Mouse (Mus musculus) hindbrain, embryonic 13.5 days (tissue): ENCODE measurements around the gene Ptges2. TPM values are rescaled to one million over a fixed set of nuclear protein-coding genes. Genes with fewer than 3 reads are reported as not detected.

Experiments used
- ATAC-seq: fragments of 200-750 bp; cut with Nextera tagmentation; 2 replicates; pipeline ENCODE4 v1.8.0; 2017; ENCODE audit warnings: moderate TSS enrichment; ENCODE audit not compliant: low FRiP score
- H3K27ac ChIP-seq: fragments of 300-500 bp; sonication (generic); 2 replicates; pipeline ENCODE4 v1.5.1; 2015; ENCODE audit warnings: inconsistent platforms, mild to moderate bottlenecking, moderate library complexity
- H3K27me3 ChIP-seq: fragments of 300-500 bp; sonication (generic); 2 replicates; pipeline ENCODE4 v1.6.1; 2015; ENCODE audit warnings: mild to moderate bottlenecking, inconsistent platforms
- H3K36me3 ChIP-seq: fragments of 300-500 bp; sonication (generic); 2 replicates; pipeline ENCODE4 v1.6.1; 2015; ENCODE audit warnings: mild to moderate bottlenecking, inconsistent platforms
- H3K4me1 ChIP-seq: fragments of 300-500 bp; sonication (generic); replicated peaks from 2 replicates; pipeline ENCODE4 v1.6.1; 2015; ENCODE audit warnings: inconsistent platforms
- H3K4me2 ChIP-seq: fragments of 300-500 bp; sonication (generic); 2 replicates; pipeline ENCODE4 v1.6.1; 2015; ENCODE audit warnings: inconsistent platforms, mild to moderate bottlenecking, moderate library complexity
- H3K4me3 ChIP-seq: fragments of 300-500 bp; sonication (generic); 2 replicates; pipeline ENCODE4 v1.5.1; 2015; ENCODE audit warnings: mild to moderate bottlenecking, inconsistent platforms
- H3K9ac ChIP-seq: fragments of 300-500 bp; sonication (generic); 2 replicates; pipeline ENCODE4 v1.6.1; 2015; ENCODE audit warnings: mild to moderate bottlenecking, inconsistent platforms
- H3K9me3 ChIP-seq: fragments of 300-500 bp; sonication (generic); 2 replicates; pipeline ENCODE4 v1.6.1; 2016; ENCODE audit warnings: inconsistent platforms
- WGBS: fragments of 180-500 bp; shearing (Covaris S2); methylation state at CpG from one replicate; pipeline ENCODE4 v1.1.7; 2015; 5-methylcytosine and 5-hydroxymethylcytosine counted together
- polyA plus RNA-seq: library from polyadenylated mRNA; unstranded; fragments of >200 nt; fragmentation: Nextera tagmentation; extraction: Ambion mirVana; gene quantifications from 2 replicates; pipeline ENCODE4 v1.2.1, GENCODE M21; 2015

Ptges2 gene
- polyA plus RNA-seq, 1 experiment from 2014 or later: 41.2 TPM

DNA sequence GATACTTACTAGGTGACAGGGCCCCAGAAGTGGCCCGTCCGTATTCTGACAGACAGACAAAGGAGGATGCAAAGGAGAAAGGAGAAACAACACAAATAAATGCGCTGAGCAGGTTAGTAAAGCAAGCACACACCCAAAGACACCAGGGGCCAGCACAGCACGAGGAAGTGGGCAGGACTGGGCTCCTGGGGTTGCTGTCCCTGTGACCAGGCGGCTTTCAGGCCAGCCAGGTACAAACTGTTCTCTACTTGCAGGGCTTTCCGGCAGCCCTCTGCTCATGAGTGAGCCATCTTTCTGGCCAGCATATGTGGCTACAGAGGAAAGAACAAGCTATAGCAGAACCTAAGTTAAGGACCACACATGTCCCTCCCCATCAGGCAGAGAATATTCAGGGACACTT is 25.0 kb downstream of the Ptges2 start:
- H3K27ac ChIP-seq: no peak overlapping the region
- no peak for ATAC-seq
- peaks cover 60% of the 10 kb centered on the region for H3K36me3 ChIP-seq
- H3K27me3 ChIP-seq: no peaks in the 10 kb centered on the region
- H3K4me2 ChIP-seq: no peak overlapping the region
- H3K9me3 ChIP-seq: no peaks in the 10 kb centered on the region
- no peak overlapping the region for H3K4me3 ChIP-seq
- 86% methylated on average over 6 of the region's 6 CpGs for WGBS
- peaks cover 34% of the 10 kb centered on the region for H3K4me1 ChIP-seq
- H3K9ac ChIP-seq: no peak overlapping the region

DNA sequence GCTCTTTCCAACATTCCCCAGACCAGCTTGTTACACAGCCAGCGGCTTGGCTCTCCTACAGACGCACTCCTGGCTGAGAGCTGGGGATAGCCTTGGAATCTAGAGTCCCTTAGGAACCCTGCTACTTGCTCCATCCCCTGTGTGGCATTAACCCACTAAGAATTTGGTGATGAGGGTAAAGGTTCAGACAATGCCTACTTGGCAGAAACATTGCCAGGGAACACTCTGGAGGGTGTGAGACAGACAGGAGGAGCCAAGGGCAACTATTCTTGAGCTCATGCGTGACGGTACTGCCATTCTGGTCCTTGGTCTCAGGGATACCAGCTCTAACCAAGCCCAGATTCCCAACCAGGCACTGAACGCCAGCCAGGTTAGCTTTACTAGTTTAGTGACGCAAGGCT is 26.2 kb downstream of the Ptges2 start:
- Histone ChIP-seq H3K27me3 (no peaks in the 10 kb centered on the region), H3K36me3 (peaks cover 48% of the 10 kb centered on the region), H3K4me3 (no peak overlapping the region), H3K9ac (no peak overlapping the region), H3K27ac (no peak overlapping the region), H3K9me3 (no peaks in the 10 kb centered on the region), H3K4me1 (peaks cover 34% of the 10 kb centered on the region), H3K4me2 (no peak overlapping the region)
- 97% methylated on average over 6 of the region's 6 CpGs for WGBS
- ATAC-seq: no peak

DNA sequence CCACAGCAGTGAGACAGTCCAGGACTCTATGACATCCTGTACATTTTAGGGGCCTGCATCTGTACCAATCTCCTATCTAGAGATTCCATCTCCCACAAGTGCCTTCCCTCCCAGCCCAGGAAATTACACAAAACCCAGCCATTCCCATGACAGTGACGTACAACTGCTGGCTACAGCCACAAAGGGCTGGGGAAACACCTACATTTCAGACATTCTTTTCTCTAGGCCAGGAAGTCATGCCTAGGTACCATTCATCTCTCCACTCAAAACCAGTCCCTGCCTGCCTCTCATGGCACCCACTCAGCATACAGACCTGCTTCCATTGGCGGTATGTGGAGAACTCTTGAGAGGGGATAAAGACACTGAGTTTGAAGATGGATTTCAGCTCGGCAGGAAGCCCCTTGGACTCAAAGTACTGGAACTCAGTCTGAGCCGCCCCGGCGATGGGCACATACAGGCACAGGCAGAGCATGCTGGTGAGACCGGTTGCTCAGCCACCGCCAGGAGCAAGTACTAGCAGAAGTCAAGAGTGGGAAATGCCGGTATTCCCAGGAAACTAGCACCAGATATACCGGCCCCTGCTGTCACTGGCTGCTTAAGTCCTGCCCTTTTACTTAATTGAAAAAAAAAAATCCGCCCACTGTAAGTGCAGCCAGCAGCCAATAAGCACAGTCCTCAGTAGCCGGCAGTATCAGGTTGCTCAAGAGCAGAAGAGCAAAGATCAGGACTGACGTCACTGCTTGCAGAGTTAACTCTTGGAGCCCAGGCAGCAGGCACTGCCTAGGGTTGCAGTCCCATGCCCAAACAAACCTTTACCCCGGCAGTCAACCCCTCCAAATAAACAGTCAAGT is 28.0 kb downstream of the Ptges2 start:
- H3K9ac ChIP-seq: peak overlapping the region; percentile 72
- no peaks in the 10 kb centered on the region for H3K9me3 ChIP-seq
- ATAC-seq: peak; percentile 84
- 3% methylated on average over 14 of the region's 14 CpGs for WGBS
- H3K27me3 ChIP-seq: no peaks in the 10 kb centered on the region
- peak overlapping the region; percentile 63 for H3K4me2 ChIP-seq
- H3K4me1 ChIP-seq: peaks cover 49% of the 10 kb centered on the region
- H3K36me3 ChIP-seq: peaks cover 30% of the 10 kb centered on the region
- peak overlapping the region; percentile 45 for H3K4me3 ChIP-seq
- peak overlapping the region; percentile 88 for H3K27ac ChIP-seq

DNA sequence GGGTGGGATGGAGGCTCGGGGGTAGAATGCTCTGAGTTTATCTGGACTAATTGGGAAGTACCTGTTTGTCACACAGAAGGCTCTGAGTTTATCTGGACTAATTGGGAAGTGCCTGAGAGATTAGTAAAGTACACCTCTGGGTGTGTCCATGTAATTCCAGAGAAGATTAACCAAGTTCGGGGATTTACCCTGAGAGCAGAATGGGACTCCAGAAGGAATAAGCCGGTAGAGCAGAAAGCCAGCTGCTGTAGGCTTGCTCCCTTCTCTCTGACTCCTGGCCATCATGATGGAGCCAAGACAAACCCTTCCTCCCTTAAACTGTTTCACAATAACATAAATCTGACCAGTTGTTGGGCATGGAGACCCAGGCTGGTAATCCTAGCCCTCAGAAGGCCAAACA is 29.1 kb downstream of the Ptges2 start:
- 69% methylated on average over 3 of the region's 3 CpGs for WGBS
- peak overlapping the region; percentile 79 for H3K27ac ChIP-seq
- H3K36me3 ChIP-seq: peaks cover 19% of the 10 kb centered on the region
- peak overlapping the region; percentile 63; the same call in 1 of the 2 replicates for H3K4me2 ChIP-seq
- no peak for ATAC-seq
- H3K9ac ChIP-seq: no peak overlapping the region
- no peaks in the 10 kb centered on the region for H3K27me3 ChIP-seq
- H3K4me1 ChIP-seq: peaks cover 60% of the 10 kb centered on the region
- H3K9me3 ChIP-seq: no peaks in the 10 kb centered on the region
- H3K4me3 ChIP-seq: no peak overlapping the region

DNA sequence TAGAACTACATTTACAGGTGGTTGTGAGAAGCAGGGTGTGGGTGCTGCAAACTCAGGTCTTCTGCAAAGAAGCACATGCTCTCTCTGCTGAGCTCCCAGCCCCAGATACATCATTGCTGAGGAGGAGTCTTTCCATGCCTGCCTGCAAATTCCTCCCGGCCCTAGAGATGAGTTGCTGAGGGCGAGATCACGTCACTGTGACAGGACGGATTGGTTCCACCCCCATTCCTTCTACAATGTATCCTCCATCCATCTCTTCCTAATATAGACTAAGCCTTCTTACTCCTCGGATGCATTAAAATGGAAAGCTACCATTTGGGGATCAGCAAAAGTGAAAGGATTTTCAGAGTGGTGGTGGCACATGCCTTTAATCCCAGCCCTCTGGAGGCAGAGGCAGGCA is 29.9 kb downstream of the Ptges2 start:
- Histone ChIP-seq H3K9me3 (no peaks in the 10 kb centered on the region), H3K4me2 (no peak overlapping the region), H3K9ac (no peak overlapping the region), H3K4me1 (peaks cover 67% of the 10 kb centered on the region), H3K27me3 (no peaks in the 10 kb centered on the region), H3K27ac (no peak overlapping the region), H3K4me3 (no peak overlapping the region), H3K36me3 (peaks cover 11% of the 10 kb centered on the region)
- WGBS: 76% methylated on average over 5 of the region's 5 CpGs
- no peak for ATAC-seq

DNA sequence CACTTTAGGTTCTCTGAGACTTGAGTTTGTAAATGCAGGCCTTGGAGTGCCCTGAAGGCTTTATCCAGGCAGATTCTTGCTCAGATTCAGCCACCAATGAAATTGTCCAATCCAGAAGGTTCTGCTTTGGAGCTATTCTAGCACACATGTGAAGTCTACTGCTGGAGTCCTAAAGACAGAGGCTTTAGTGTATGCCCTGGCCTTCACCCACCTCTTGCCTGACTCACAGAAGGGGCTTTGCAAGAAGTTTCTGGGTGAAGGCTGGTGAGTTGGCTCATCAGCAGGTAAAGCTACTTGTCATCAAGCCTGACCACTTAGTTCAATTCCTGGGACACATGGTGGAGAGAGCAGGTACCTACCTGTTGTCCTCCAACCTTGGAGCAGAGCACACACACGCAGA is 30.4 kb downstream of the Ptges2 start:
- Histone ChIP-seq H3K4me1 (peaks cover 69% of the 10 kb centered on the region), H3K36me3 (peaks cover 5% of the 10 kb centered on the region), H3K9ac (no peak overlapping the region), H3K4me2 (no peak overlapping the region), H3K27ac (no peak overlapping the region), H3K27me3 (no peaks in the 10 kb centered on the region), H3K9me3 (no peaks in the 10 kb centered on the region), H3K4me3 (no peak overlapping the region)
- WGBS: 97% methylated on average over 1 of the region's 1 CpGs
- ATAC-seq: no peak

DNA sequence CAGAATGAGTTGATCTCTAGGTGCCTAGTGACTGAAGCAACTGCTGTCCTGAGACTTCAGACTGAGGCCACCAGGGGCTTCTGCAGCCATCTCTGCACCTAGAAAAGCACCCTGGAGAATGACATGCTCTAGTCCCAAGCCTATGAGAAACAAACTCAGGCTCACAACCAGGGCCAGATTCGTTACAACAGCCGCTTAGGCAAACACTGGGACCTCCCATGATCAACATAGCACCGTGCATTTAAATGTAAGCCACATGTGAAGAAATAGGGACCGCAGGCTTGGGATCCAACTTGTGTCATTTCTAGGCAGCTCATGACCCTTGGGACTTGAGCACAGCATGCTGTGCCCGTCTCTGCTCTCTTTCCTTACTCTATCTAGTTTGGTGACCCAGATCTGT is 32.0 kb downstream of the Ptges2 start:
- Histone ChIP-seq H3K9ac (no peak overlapping the region), H3K9me3 (no peaks in the 10 kb centered on the region), H3K4me1 (peaks cover 66% of the 10 kb centered on the region), H3K36me3 (no peaks in the 10 kb centered on the region), H3K4me2 (peak overlapping the region; percentile 90), H3K27me3 (no peaks in the 10 kb centered on the region), H3K4me3 (peak overlapping the region; percentile 57), H3K27ac (peak overlapping the region; percentile 79)
- no peak for ATAC-seq
- 82% methylated on average over 5 of the region's 5 CpGs for WGBS

DNA sequence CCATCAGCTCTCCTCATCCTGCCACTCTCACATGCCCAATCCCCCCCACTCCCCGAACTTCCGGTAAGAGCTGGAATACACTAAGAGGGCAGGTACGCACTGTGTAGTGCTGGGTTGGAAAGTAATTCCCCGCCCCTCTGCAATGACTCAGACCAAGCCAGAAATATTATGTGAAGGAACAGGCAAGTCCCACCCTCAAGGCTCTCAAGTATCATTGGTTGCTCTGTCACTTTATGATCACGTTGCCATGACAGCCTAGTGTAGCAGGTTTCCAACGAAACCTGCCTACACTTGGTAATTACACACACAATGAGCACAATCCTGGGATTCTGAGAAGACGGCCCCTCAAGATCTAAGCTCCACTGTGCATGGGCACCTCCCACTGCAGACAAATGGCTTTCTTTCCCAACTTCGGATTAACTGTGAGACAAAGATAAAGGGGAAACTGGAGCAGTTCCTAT is 32.6 kb downstream of the Ptges2 start:
- Histone ChIP-seq H3K4me1 (peaks cover 60% of the 10 kb centered on the region), H3K4me2 (peak overlapping the region; percentile 90), H3K9ac (peak overlapping the region; percentile 86), H3K4me3 (peak overlapping the region; percentile 57), H3K9me3 (no peaks in the 10 kb centered on the region), H3K36me3 (no peaks in the 10 kb centered on the region), H3K27me3 (no peaks in the 10 kb centered on the region), H3K27ac (peak overlapping the region; percentile 79)
- WGBS: 54% methylated on average over 8 of the region's 8 CpGs
- peak; percentile 43 for ATAC-seq

DNA sequence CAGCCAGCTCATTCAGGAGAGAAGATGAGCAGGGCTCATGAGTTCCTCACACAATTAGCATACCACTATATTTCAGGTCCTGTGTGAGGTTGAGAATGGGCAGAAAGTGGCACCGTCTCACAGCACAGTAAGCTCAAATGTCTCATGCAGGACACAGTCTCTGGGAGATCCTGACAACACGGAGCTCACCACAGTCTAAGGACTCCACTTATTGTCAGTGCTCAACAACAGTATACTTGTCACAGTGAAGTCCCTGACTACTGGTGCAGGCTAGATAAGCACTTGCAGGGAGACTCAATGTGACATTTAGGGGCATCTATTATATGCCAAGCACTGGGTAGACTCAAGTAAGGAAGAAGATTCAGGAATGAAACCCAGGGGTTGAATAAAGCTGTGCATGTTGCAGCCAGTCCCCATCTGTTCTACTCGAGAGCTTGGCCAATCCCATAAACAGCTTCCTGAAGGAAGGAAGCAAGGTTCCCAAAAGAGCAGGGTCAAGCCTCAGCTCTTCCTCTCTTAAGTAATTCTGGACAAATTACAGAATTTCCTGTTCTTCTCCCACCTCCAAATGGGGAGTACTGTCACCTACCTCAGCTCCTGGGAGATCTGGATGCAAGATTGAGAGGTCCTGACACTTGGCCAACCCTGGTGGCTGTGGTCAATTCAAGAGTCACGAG is 33.7 kb downstream of the Ptges2 start:
- no peaks in the 10 kb centered on the region for H3K9me3 ChIP-seq
- peak overlapping the region; percentile 79 for H3K27ac ChIP-seq
- no peaks in the 10 kb centered on the region for H3K27me3 ChIP-seq
- H3K9ac ChIP-seq: peak overlapping the region; percentile 86
- 79% methylated on average over 4 of the region's 4 CpGs for WGBS
- H3K4me2 ChIP-seq: peak overlapping the region; percentile 90
- H3K4me1 ChIP-seq: peaks cover 49% of the 10 kb centered on the region
- no peaks in the 10 kb centered on the region for H3K36me3 ChIP-seq
- peak overlapping the region; percentile 57 for H3K4me3 ChIP-seq
- no peak for ATAC-seq

DNA sequence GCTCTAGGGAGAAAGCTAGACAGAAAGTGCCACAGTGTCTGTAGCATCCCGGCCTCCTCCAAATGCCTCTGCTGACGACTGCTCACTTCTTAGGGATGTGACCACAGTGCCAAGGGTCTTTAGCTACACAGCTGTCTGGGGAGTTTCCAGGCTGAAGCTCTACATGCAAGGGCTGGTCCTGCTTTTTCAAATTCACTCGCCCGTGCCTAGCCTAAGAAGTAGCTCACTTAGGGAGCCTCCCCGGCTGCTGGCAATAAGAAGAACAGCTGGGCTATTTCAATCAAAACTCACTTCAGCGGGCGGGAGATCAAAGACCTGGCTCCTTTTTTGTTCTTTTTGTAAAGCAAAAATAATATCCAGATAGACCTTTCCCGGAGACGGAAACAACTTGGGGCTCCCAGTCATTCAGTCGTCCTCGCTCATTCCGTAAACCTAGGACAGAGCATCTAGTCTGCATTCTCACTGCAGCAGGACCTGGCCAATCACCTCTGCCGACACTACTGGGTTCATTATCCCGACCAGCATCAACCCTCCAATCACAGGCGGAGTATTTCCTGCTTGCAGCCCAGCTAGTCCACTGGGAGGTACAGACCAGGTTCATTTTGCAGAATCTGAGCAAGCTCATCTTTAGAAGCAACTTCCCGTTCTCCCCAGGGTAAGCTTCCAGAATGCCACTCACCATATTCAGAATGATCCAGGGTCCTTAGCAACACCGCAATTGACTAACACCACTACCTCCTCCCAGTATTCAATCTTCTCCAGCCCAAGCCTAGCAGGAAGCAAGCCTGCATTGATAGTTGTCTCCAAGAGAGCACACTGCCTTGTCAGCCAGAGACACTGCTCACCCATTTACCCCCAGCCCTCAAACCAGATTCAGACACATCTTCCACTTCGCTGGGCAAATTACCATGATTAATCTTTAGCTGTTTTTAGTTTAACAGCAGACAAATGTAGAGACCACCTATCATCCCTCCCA is 35.3 kb downstream of the Ptges2 start:
- no peaks in the 10 kb centered on the region for H3K27me3 ChIP-seq
- ATAC-seq: peak; percentile 96
- no peaks in the 10 kb centered on the region for H3K36me3 ChIP-seq
- H3K4me2 ChIP-seq: peak overlapping the region; percentile 90
- H3K27ac ChIP-seq: peak overlapping the region; percentile 94
- no peaks in the 10 kb centered on the region for H3K9me3 ChIP-seq
- peak overlapping the region; percentile 86 for H3K9ac ChIP-seq
- WGBS: 7% methylated on average over 18 of the region's 18 CpGs
- peaks cover 42% of the 10 kb centered on the region for H3K4me1 ChIP-seq
- peak overlapping the region; percentile 57 for H3K4me3 ChIP-seq

DNA sequence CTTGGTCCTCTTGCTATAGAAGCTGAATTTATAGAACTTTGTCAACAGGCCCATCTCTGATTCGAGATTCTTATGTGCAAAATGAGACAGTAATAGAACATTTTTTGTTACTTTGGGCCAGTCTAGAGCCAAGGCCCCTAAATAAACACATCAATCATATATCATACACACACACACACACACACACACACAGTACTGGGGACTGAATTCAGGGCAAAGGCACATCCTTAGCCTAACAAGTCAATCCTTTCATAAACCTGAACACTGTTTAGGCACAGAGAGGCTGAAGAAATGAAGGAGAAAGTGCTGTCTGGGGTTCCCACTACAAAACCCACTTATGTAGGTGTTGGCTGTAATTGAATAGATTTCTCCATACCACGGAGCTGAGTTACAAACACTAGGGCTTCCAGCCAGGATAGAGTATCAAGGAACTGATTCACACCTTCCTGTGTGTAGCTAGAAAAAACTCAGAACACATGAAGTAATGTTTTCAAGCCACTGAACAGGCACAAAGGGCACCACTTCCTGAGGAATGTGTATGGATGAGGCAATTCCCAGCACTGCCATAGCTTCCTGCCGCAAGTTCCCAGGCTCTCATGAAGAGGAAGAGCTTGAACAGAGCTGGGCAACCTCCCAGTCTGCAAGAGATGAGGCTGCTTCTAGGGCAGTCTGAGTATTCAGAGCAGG is 41.1 kb downstream of the Ptges2 start:
- WGBS: 62% methylated on average over 3 of the region's 3 CpGs
- no peaks in the 10 kb centered on the region for H3K36me3 ChIP-seq
- H3K27me3 ChIP-seq: no peaks in the 10 kb centered on the region
- H3K4me2 ChIP-seq: no peak overlapping the region
- ATAC-seq: 0 out of 2 replicates have a peak, but pooled peaks have one; percentile 39
- peak overlapping the region; percentile 72 for H3K27ac ChIP-seq
- H3K4me3 ChIP-seq: no peak overlapping the region
- H3K9ac ChIP-seq: peak overlapping the region; percentile 9; the same call in 1 of the 2 replicates
- peaks cover 36% of the 10 kb centered on the region for H3K4me1 ChIP-seq
- no peaks in the 10 kb centered on the region for H3K9me3 ChIP-seq
